Mouse (Mus musculus): ENCODE measurements around the gene Wdr17.

Gene Wdr17

DNA sequence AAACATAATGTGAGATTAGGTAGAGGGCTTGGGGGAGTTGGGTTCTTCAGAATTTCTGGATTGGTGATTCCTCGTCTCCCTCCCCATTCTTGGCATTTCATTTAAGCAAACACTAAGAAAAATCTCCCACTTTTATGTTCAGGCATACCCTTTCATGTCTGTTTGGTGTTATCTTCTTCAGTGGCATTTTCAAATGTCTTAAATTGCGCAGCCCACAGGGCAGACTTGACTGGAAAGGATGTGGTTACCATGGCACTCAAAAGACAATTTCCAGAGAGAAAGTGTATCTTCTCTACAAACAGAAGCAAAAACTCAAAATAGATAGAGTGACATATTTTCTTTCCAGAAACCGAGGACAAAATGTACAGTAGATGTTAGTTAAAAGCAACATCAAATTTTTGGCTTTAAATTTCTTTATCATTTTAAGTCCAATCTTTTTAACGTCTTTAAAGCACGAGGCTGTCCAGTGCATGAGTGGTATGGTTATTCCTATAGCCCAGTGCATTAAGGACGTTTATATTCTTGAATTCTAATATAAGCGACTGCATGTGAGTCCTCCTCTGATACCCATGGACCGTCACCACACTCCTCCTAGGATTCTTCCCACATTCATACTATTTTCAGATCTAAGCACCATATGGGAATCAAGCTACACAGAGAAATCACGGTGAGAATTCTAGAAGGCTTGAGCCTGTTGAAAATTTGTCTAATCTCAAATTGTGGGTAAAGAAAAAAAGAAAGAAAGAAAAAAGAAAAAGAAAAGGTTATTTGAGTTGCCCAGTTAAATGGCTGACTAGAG, at the start of gene Wdr17:
Gene Wdr17 (minus strand): TSS at position 198 of the 799 bp plus-strand sequence.
- DNase-seq (ENCODE audit: low spot score in 2 of 2) = no peak

DNA sequence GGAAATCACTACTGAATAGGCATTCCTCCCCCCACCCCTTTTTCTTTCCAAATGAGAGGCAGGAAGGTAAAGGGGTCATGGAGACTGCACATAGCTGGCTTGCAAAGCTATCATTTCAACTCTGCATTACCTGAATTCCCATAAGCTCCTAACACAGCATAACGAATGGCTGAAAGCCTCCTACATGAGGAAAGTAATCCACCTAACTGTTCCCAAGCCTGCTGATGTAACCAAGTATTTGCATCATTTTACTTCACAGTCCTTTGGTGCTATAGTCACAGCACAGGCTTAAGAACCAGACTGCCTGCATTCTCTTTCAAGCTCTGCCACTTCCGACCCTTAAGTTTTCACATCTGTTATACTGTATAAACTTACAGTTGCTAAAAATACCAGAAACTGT, 45.3 kb upstream of the Wdr17 start:
- DNase-seq (ENCODE audit: low spot score in 2 of 2) = no peak

DNA sequence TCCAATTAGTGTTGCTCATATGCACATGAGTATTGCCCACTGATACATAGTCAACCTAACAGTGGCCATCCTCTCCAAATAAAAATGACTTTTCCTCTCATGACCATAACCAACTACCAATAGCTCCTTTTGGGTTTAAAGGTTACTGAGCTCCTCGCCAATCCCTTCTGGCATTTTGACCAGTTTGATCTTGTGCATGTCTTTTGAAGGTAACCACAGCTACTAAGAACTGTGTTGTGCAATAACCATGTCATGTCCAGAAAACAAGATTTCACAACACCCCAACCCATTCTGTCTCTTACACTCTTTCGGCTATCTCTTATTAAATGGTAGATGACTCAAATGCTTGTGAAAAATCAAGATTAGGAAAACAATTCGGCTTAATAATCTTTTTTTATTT, 38.0 kb upstream of the Wdr17 start:
- no peak for DNase-seq (ENCODE audit: low spot score in 2 of 2)

DNA sequence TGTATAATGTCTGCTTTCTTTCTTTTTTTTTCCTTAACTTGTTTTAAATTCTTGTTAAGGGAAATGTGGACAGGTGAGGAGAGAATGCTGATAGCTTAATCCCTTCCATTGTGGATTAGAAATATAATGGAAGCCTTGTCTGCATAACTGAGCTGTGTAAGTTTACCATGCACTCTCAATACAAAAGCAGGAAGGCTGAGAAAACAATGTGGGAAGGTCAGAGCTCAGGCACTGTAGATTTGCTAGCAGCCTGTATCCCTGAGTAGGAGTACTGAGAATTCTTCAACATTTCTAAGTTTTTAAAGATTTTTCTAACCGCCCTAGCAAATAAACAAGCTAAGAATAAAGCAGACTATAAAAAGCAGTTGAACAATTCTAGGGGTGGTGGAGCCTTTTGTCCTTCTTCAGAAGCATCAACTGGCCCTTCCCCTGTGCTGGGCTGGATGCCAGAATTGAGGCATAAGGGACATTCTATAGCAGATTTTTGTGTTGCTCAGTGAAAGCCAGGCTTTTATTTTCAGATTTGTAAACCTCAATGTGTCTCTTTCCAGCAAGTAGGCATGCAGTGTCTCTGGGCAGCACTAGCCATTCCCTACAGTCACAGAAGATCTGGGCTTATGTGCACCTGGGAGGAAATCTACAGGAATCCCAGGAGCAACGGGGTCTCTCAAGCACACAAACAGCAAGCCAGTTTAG, 35.3 kb upstream of the Wdr17 start:
- DNase-seq (ENCODE audit: low spot score in 2 of 2) = no peak

DNA sequence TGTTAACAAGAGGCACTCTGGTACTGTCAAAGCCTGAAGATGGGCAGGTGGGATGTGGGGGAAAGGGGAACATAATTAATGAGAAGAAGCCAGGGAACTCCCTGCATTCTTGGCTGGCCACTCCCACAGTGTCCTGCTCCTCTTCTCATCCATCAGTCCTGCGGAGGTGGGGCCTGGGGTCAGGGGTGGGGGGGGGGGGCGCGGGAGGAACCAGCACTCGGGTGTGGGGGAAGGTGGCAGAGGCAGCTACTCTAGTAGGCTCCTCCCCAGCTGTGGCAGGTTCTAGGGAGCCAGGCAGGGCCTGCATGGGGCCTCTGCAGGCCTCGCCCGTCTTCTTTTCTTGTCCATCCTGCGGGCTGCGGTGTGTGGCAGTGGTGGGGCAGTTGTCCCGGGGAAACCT, 30.7 kb upstream of the Wdr17 start:
- no peak for DNase-seq (ENCODE audit: low spot score in 2 of 2)

DNA sequence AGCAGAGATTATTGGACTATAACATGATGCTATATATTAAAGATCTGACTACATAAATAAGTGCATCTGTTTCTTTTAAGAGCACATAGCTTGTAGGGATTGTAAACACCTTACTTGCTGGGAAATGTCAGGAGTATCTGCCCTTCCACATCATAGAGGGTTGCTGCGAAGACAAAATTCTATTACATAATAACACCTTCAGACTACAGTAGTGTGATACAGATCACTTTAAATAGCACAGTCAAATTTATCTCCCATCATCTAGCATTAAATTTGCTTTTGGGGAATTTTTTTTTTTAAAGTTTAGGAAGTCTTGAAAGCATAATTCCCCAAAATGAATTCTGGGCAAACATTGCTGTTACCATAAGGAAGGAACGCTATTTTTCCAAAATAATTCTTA, 25.9 kb upstream of the Wdr17 start:
- DNase-seq (ENCODE audit: low spot score in 2 of 2) = no peak

DNA sequence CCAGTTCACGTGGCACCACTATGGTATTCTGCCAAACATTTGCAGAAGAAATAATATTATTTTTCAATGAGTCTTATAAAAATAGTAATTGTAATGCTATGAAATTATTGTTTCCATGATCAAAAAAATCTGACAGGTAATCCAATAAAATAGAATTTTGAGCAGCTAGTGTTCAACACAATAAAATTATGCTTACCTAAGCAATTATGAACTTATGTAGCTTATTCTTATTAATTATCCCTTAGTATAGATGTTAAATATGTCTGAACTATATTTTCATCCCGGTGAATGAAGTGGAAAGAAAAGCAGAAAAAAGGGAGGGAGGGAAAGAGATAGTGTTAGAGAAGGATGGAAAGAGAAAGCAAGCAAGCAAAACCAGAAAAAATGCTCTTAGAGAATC, 12.5 kb upstream of the Wdr17 start:
- no peak for DNase-seq (ENCODE audit: low spot score in 2 of 2)

DNA sequence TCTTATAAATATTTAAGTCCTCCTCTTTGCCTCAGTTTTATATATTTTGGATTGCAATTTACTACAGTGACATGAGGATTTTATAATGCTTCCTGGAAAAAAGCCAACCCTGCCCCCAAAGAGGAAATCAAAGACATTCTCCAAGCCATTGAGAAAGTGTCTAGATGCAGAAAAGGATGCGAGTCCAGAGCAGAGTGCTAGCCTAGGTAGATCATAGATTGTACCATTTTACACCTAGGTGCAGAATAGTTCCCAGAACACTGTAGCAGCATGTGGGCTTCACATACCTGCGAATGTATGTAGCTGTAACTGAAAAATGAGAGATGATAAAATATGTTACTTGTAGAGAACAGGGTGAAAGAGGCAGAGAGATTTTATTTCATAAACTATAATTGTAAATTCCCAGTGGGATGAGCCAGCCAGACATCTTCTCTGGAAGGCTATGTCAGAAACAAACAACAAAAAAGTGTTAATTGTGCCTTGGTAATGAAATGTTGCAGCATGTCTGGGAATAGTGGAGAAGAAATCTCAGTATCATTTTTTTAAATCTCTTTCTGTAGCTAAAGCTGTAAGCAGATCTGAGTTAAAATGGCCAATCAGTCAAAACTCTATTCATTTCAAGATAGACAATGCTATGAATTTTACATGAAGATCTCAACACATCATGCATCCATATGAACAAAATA, 7.8 kb upstream of the Wdr17 start:
- DNase-seq (ENCODE audit: low spot score in 2 of 2) = no peak

DNA sequence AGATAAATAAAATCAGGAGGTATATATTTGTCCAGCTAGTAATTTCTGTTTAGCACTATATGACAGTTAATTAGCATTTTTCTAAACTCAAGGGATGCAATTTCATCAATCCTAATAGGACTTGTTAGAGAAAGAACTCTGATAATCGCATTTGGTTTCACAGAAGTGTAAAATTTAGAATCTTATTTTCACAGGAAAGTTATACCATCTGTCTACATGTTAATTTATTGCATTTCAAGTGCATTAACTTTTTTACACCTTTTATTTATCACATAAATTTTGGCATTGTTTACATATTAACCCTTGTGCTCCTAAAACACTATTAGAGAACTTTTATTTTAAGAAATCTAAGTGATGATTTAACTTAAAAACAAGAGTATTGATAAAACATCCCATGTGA, 7.2 kb upstream of the Wdr17 start:
- DNase-seq (ENCODE audit: low spot score in 2 of 2) = no peak

DNA sequence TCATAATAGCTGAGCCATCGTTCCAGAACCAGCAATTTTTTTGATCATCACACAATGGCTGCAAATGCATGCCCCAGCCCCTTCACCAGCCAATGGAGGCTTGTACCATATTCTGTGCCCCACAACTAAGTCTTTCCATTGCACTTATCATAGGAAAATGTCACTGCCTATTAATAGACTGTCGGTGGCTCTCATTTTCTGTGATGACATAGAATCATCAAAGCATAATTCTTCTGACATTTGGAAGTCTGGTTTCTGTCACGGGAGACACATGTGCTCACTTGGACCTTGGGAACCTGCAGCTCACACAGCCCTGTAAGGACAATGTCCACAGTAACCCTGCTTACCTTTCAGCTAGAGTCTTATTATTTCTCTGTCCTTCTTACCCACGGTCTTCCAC, 424 bp downstream of the Wdr17 start:
- no peak for DNase-seq (ENCODE audit: low spot score in 2 of 2)

DNA sequence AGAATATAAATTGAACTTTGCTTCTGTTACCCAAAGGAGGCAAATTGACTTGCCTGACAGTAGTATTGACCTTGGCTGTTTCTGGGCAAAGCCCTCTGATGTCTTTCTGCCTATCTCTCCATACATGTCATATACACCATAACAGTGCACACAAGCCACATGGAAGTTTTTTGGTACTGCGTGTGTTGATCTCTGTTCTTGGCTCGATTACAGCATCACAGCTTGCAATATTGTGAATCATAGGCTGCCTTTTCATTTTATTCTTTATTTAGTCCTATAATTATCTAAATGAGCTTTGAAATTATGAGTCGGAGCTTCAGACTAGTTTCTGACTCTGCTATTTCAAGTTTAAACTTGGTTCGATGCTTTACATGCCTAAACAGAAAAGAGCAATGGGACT, 10.5 kb downstream of the Wdr17 start:
- DNase-seq (ENCODE audit: low spot score in 2 of 2) = no peak

DNA sequence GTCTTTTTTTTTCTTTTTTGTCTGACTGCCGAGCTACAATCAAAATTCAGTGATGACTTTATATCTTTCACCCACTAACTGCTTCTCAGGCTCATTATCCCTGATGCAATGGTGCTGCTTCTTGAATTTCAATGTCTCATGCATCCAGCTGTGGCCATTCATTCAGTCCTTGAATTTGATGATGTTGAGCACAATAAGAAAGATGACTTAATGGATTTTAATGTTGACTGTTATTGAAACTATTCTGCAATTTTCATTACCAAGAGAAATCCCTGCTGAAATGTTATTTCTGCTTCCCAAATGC, 22.3 kb downstream of the Wdr17 start:
- no peak for DNase-seq (ENCODE audit: low spot score in 2 of 2)

DNA sequence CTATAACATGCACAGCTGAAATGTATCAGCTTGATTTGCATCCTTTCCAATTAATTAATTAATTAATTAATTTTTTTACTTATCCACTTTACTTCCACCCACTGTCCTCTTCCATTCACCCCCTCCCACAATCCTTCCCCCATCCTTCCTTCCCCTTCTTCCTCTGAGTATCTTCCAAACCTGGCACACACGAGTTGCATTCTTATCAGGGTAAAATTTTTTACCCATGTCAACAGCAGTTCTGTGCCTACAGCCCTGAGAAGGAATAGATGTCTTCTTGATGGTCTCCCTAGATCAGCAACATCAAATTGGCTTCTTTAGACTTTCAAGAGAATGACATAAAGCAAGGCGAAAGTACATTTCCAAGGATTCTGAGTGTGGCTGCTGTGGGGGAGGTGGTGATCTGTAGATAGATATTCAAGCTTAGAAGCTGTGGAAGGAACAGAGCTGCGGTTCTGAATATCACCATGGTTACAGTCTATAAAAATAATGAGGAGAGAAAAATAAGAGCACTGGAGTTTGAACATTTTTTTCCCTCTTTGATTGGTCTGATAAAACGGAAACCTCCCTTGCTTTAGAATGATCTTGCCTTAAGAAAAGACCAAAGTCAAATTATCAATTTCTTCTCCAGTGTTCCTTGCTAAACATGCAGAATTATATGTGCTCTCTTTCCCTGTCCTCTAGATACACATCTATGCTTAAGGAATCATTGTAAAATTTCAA, 22.8 kb downstream of the Wdr17 start:
- no peak for DNase-seq (ENCODE audit: low spot score in 2 of 2)

DNA sequence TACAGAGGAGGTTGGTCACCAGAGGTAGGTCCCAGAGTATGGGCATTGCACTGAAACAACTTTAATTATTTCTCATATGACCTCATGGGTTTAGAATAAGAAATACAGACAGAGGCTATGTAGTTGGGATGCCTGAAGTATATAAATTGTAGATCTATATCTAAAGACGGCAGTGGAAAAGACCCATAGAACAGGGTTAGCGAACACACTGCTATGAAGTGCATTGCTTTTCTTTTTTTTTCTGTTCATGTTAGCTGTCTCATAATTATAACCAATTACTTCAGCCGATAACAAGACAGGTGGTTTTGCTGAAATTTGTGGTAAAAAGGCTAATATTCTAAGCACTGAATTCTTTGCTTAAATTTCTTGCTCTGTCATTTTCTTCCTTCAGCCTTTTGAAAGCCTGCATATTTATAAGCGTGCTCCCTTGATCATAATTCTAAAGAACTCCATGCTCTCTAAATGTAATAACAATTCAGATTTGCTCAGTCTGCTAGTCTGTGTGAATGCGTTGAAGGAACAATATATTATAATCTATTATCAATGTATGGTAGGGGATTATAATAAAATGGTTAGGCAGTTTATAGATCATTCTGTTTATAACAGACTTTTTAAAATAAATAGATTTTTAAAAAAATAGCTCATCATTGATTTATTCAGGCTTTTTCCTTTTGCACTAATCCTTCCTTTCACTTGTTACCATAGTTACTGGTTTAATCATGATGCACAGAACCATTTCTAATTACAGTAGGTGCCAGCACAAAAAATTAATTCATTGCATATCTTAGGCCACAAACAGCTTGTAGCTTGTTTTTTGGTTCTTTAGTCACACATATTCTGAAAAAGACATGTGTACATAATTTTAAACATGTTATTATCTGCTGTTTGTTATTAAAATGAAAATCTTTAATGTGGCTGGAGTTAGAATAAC, 50.7 kb downstream of the Wdr17 start:
- DNase-seq (ENCODE audit: low spot score in 2 of 2) = no peak

DNA sequence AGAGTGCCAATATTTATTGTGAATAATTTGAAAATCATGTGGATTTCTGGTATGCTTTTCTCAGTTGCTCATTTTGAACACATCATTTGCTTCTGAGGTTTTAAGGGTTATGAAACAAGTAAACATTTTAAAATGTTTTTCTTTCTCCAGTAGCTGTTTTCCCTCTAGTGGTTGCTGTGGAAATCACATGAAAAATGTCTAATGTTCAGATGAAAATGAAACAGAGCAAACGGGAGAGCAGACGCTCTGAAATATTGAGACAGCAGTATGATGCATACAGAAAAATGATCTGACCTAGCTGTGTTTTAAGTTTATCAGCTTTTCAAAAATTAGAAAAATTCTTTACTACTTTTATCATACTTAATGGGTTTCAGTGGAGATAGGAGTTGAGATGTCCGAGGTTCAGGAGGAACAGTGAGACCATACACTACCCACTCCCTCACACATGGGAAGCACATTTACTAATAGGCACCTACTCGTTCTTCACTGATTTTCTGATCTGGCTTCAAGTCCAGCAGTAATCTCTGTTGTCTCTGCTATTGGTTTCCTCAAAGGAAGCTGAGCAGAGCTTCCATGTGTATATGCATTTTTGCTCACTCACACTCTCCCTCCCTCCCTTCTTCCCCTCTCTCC, 57.1 kb downstream of the Wdr17 start:
- no peak for DNase-seq (ENCODE audit: low spot score in 2 of 2)

DNA sequence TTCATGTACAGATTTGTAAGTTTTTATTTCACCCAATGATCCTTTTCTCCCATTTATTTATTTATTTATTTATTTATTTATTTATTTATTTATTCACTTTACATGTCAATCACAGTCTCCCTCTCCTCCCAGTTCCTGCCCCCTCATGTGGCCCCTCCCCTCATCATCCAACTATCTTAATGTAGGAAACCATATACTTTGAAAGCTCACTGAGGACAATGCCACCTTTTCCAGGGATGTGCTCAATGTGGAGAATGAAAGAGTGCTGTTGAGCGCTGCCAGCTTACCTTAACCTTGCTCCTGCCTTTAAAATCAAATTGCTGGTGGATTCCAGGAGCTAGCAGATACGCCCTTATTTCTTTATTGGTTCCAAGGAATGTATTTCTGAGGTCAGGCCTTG, 59.0 kb downstream of the Wdr17 start:
- DNase-seq (ENCODE audit: low spot score in 2 of 2) = no peak

DNA sequence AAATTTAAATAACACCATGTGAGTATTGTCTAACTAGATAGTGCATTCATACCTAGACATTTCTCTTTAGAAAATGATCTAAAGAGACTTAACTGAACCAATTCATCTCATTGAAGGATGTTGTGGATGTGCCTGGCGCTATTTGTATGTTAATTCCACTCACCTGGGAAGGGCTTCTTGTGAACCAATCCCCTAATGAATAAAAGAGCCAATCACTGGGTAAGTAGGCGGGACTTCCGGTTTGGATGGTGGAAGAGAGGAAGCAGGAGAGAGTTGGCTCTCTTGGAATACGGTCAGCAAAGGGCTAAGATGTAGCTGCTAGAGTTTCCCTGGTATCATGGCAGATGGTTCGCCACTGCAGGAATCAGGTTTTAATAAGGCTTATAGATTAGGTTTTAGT, 64.0 kb downstream of the Wdr17 start:
- no peak for DNase-seq (ENCODE audit: low spot score in 2 of 2)

DNA sequence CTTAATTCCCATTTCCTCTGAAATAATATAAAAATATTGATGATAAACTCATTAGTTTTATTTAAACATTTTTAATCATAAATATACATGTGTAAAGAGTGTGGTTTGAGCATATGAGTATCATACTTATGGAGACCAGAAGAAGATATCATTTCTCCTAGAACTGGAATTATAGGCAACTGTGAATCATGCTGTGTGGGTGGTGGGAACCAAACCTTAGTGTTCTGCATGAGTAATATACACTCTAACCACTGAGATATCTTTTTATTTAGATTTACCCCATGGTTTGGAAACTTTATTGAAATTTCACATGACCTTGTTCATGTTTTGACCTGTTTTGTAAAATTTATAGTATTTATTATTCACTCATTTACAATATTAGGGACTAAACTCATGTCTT, 68.3 kb downstream of the Wdr17 start:
- DNase-seq (ENCODE audit: low spot score in 2 of 2) = no peak

DNA sequence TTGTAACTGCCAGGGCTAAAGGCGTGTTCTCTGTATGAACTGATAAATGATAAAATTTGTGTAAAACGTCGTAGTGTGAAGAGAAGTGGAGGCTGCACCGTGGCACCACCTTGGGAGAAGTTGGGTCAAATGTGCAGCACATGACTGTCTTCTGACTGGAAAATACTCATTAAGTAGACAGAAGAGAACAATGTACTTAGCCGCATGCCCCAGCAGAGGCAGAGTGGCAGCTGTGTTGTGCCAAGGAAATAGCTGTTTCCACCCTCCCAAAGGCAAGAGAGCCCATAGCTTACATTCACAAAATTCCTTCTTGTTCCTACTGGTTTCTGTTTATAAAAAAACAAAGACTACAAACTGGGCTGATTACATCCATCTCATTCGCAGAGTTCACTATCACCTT, 78.8 kb downstream of the Wdr17 start:
- DNase-seq (ENCODE audit: low spot score in 2 of 2) = no peak

DNA sequence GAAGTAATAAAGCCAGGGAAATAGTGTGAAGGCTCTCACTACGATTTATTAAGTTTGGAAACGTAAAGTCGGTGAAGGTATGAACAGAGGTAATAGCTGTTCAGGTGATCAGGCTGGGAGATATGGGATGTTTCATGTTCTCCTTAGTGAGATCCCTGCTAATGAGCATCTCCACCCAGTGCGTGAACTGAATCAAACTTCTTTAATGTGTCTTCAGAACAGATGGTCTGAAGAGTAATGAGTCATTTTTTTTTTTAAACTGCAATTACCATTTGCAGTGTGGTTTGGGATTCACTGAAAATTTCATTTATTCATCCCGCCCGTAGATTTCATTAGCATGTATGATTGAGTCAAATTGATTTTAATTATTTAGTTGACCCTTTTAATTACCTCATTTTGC, 80.8 kb downstream of the Wdr17 start:
- DNase-seq (ENCODE audit: low spot score in 2 of 2) = no peak

DNA sequence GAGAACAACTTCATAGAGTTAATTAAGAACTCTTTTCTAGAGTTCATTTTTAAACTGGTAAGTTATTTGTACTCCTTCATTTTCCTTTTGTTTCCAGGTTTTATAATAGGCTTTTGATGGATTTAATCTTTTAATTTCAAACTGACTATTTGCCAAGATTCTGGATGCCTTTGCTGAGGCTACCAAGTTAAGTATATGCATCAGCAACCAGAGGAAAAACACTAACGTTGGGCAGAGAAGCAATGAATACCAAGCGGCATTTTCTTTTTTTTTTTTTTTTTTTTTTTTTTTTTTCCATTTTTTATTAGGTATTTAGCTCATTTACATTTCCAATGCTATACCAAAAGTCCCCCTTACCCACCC, 94.3 kb downstream of the Wdr17 start:
- DNase-seq (ENCODE audit: low spot score in 2 of 2) = no peak

Measured in natural killer cell, adult 2 months (primary cell).